Mouse (Mus musculus): ENCODE results near the gene Plekha8. TPM values are rescaled to one million over a fixed set of nuclear protein-coding genes. Genes with fewer than 3 reads are reported as not detected.

Plekha8 gene
- polyA plus RNA-seq, 1 experiment from 2014 or later = 6.3 TPM

DNA sequence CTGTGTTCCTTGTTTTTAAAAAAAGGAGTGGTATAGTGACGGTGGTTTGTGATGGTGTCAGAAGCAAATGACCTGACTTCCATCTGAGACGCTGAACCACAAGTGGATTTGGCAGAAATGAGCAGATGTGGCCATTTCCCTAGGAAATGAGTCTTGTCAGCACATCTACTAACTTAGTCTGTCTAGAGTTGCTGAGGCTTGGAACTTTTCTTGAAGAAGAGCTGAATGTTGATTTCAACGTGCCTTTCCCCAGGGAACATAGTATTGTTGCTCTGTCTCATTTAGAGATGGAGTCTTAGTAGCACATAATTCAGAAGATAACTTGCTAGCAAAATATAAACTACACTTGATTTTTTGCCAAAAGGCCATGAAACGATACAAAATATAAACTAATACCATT, 25.4 kb downstream of the Plekha8 start:
- no peak overlapping the region for H3K27ac ChIP-seq (ENCODE audit: low read depth, low read length)
- no peak overlapping the region for H3K4me2 ChIP-seq (ENCODE audit: low read length)
- peaks cover 15% of the 10 kb centered on the region; the same call in 1 of the 2 replicates for H3K36me3 ChIP-seq (ENCODE audit: control insufficient read depth, insufficient read depth, low read length)
- no peaks in the 10 kb centered on the region for H3K27me3 ChIP-seq (replicated peaks; ENCODE audit: control insufficient read depth, insufficient read depth, low read length)
- H3K9ac ChIP-seq (ENCODE audit: low read depth, low read length) = no peak overlapping the region
- H3K9me3 ChIP-seq (ENCODE audit: control insufficient read depth, low read length) = no peaks in the 10 kb centered on the region
- no peak overlapping the region for H3K4me3 ChIP-seq (ENCODE audit: low read length)
- no peaks in the 10 kb centered on the region for H3K4me1 ChIP-seq (ENCODE audit: control insufficient read depth, insufficient read depth, low read depth, low read length)
- ATAC-seq = no peak
- 85% methylated on average over 4 of the region's 4 CpGs for WGBS

GRCm38 (mm10) chr6:54628381-54628780, 33.5 kb downstream of the Plekha8 start:
- Histone ChIP-seq H3K36me3 (ENCODE audit: control insufficient read depth, insufficient read depth, low read length) (peaks cover 18% of the 10 kb centered on the region; the same call in 1 of the 2 replicates), H3K27ac (ENCODE audit: low read depth, low read length) (no peak overlapping the region), H3K9me3 (ENCODE audit: control insufficient read depth, low read length) (no peaks in the 10 kb centered on the region), H3K4me2 (ENCODE audit: low read length) (no peak overlapping the region), H3K4me1 (ENCODE audit: control insufficient read depth, insufficient read depth, low read depth, low read length) (no peaks in the 10 kb centered on the region), H3K4me3 (ENCODE audit: low read length) (no peak overlapping the region), H3K9ac (ENCODE audit: low read depth, low read length) (no peak overlapping the region), H3K27me3 (replicated peaks; ENCODE audit: control insufficient read depth, insufficient read depth, low read length) (no peaks in the 10 kb centered on the region)
- 95% methylated on average over 3 of the region's 3 CpGs for WGBS
- no peak for ATAC-seq

DNA sequence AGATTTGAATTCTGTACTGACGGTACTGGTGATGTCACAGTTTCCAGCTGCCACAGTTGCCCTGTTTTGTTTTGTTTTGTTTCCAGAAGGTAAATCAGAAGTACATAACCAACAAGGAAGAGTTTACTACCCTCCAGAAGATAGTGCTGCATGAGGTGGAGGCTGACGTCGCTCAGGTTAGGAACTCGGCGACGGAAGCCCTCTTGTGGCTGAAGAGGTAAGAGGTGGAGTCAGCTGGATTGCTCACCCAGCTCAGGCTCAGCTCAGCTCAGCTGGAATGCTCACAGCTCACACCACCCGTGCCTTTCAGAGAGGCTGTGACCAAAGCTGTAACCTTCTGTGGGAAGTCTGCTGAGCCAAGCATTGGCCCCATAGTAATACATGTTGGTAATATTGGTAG, 34.8 kb downstream of the Plekha8 start:
- no peaks in the 10 kb centered on the region for H3K27me3 ChIP-seq (replicated peaks; ENCODE audit: control insufficient read depth, insufficient read depth, low read length)
- no peaks in the 10 kb centered on the region for H3K4me1 ChIP-seq (ENCODE audit: control insufficient read depth, insufficient read depth, low read depth, low read length)
- no peak overlapping the region for H3K27ac ChIP-seq (ENCODE audit: low read depth, low read length)
- no peak for ATAC-seq
- peaks cover 20% of the 10 kb centered on the region; the same call in 1 of the 2 replicates for H3K36me3 ChIP-seq (ENCODE audit: control insufficient read depth, insufficient read depth, low read length)
- no peak overlapping the region for H3K9ac ChIP-seq (ENCODE audit: low read depth, low read length)
- H3K4me3 ChIP-seq (ENCODE audit: low read length) = no peak overlapping the region
- H3K4me2 ChIP-seq (ENCODE audit: low read length) = no peak overlapping the region
- no peaks in the 10 kb centered on the region for H3K9me3 ChIP-seq (ENCODE audit: control insufficient read depth, low read length)
- WGBS = 38% methylated on average over 7 of the region's 7 CpGs

DNA sequence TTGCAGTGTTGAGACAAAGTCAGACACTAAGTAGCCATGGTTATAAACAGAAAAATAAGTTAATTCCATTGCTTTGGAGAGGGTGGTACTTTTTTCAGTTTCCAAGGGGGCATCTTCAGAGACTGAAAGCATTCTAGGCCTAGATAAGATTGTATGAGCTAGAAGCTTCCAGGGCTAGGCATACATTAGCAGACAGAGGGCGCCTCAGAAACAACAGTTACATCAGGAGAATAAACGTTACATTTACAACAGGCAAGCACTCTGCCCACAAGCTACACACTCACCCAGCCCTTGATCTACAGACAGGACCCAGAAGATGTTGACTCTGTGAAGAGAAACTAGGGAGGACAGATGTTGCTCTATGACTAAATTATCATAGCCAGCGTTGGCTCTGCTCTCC, 36.6 kb downstream of the Plekha8 start:
- ATAC-seq = no peak
- Histone ChIP-seq H3K4me3 (ENCODE audit: low read length) (no peak overlapping the region), H3K9me3 (ENCODE audit: control insufficient read depth, low read length) (no peaks in the 10 kb centered on the region), H3K9ac (ENCODE audit: low read depth, low read length) (no peak overlapping the region), H3K36me3 (ENCODE audit: control insufficient read depth, insufficient read depth, low read length) (peaks cover 17% of the 10 kb centered on the region; the same call in 1 of the 2 replicates), H3K27ac (ENCODE audit: low read depth, low read length) (no peak overlapping the region), H3K4me2 (ENCODE audit: low read length) (no peak overlapping the region), H3K27me3 (replicated peaks; ENCODE audit: control insufficient read depth, insufficient read depth, low read length) (no peaks in the 10 kb centered on the region), H3K4me1 (ENCODE audit: control insufficient read depth, insufficient read depth, low read depth, low read length) (no peaks in the 10 kb centered on the region)
- WGBS = 39% methylated on average over 3 of the region's 3 CpGs

GRCm38 (mm10) chr6:54639877-54640276, 45.0 kb downstream of the Plekha8 start:
- Histone ChIP-seq H3K9me3 (ENCODE audit: control insufficient read depth, low read length) (no peaks in the 10 kb centered on the region), H3K4me2 (ENCODE audit: low read length) (no peak overlapping the region), H3K4me1 (ENCODE audit: control insufficient read depth, insufficient read depth, low read depth, low read length) (no peaks in the 10 kb centered on the region), H3K36me3 (ENCODE audit: control insufficient read depth, insufficient read depth, low read length) (peaks cover 5% of the 10 kb centered on the region; the same call in 1 of the 2 replicates), H3K4me3 (ENCODE audit: low read length) (no peak overlapping the region), H3K9ac (ENCODE audit: low read depth, low read length) (no peak overlapping the region), H3K27ac (ENCODE audit: low read depth, low read length) (no peak overlapping the region), H3K27me3 (replicated peaks; ENCODE audit: control insufficient read depth, insufficient read depth, low read length) (no peaks in the 10 kb centered on the region)
- no peak for ATAC-seq
- 81% methylated on average over 3 of the region's 3 CpGs for WGBS

GRCm38 (mm10) chr6:54641953-54642352, 47.0 kb downstream of the Plekha8 start:
- H3K9me3 ChIP-seq (ENCODE audit: control insufficient read depth, low read length) = no peaks in the 10 kb centered on the region
- no peaks in the 10 kb centered on the region for H3K27me3 ChIP-seq (replicated peaks; ENCODE audit: control insufficient read depth, insufficient read depth, low read length)
- H3K4me1 ChIP-seq (ENCODE audit: control insufficient read depth, insufficient read depth, low read depth, low read length) = no peaks in the 10 kb centered on the region
- H3K36me3 ChIP-seq (ENCODE audit: control insufficient read depth, insufficient read depth, low read length) = 0 out of 2 replicates have a peak, but pooled peaks cover 2% of the 10 kb centered on the region
- H3K9ac ChIP-seq (ENCODE audit: low read depth, low read length) = no peak overlapping the region
- no peak overlapping the region for H3K4me2 ChIP-seq (ENCODE audit: low read length)
- H3K4me3 ChIP-seq (ENCODE audit: low read length) = no peak overlapping the region
- 70% methylated on average over 2 of the region's 2 CpGs for WGBS
- no peak overlapping the region for H3K27ac ChIP-seq (ENCODE audit: low read depth, low read length)
- no peak for ATAC-seq

DNA sequence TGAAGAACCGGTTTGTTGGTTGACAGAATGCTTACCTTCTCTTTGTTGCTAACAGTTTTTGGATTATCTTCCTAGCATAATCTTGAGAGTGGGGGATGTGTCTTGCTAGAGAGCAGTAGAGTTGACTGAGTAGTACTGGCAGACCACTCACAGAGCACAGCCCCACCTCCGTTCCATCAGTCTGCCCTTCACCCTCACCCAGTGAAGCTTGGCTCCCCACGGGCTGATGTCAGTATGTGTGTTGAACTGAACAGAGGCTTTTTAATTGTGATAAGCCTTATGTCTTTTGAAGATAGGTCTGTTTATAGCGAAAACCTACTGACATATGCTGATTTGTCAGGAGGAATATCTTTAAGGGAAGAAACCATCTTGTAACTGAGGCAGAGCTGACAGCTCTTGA, 48.3 kb downstream of the Plekha8 start:
- WGBS = 95% methylated on average over 4 of the region's 4 CpGs
- no peak overlapping the region for H3K27ac ChIP-seq (ENCODE audit: low read depth, low read length)
- H3K9ac ChIP-seq (ENCODE audit: low read depth, low read length) = no peak overlapping the region
- no peak overlapping the region for H3K4me3 ChIP-seq (ENCODE audit: low read length)
- 0 out of 2 replicates have a peak, but pooled peaks cover 2% of the 10 kb centered on the region for H3K36me3 ChIP-seq (ENCODE audit: control insufficient read depth, insufficient read depth, low read length)
- ATAC-seq = no peak
- no peaks in the 10 kb centered on the region for H3K27me3 ChIP-seq (replicated peaks; ENCODE audit: control insufficient read depth, insufficient read depth, low read length)
- H3K9me3 ChIP-seq (ENCODE audit: control insufficient read depth, low read length) = no peaks in the 10 kb centered on the region
- H3K4me1 ChIP-seq (ENCODE audit: control insufficient read depth, insufficient read depth, low read depth, low read length) = no peaks in the 10 kb centered on the region
- no peak overlapping the region for H3K4me2 ChIP-seq (ENCODE audit: low read length)

DNA sequence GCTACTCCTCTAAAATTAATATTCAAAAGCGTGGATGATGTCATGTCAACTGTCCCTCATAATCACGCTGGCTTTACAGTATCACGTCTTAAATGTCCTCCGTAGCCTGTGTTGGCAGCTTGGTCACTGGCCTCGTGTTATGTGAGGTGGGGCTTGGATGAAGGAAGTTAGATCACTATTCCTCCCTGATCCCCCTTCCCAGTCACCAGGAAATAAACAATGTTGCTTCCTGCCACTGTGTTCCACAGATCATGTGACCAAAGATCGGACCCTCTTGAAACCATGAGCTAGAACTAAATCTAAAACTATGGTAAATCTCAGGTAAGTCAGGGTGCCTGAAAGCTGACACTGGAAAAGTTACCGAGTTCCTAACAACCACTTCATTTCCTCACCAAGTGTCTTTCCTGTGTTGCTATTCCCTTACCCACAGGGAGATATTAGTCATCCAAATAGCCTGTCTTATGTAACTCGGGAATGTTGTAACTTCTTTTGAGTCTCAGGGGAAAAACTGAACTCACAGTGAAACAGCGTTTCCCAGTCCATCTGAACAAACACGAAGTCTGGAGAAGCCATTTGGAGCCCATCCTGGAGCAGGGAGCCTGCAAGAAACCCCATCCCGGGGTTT, 60.7 kb downstream of the Plekha8 start:
- Histone ChIP-seq H3K36me3 (ENCODE audit: control insufficient read depth, insufficient read depth, low read length) (no peaks in the 10 kb centered on the region), H3K9ac (ENCODE audit: low read depth, low read length) (no peak overlapping the region), H3K9me3 (ENCODE audit: control insufficient read depth, low read length) (no peaks in the 10 kb centered on the region), H3K4me3 (ENCODE audit: low read length) (no peak overlapping the region), H3K4me1 (ENCODE audit: control insufficient read depth, insufficient read depth, low read depth, low read length) (no peaks in the 10 kb centered on the region), H3K4me2 (ENCODE audit: low read length) (no peak overlapping the region), H3K27ac (ENCODE audit: low read depth, low read length) (no peak overlapping the region), H3K27me3 (replicated peaks; ENCODE audit: control insufficient read depth, insufficient read depth, low read length) (no peaks in the 10 kb centered on the region)
- no peak for ATAC-seq
- 86% methylated on average over 11 of the region's 11 CpGs for WGBS

DNA sequence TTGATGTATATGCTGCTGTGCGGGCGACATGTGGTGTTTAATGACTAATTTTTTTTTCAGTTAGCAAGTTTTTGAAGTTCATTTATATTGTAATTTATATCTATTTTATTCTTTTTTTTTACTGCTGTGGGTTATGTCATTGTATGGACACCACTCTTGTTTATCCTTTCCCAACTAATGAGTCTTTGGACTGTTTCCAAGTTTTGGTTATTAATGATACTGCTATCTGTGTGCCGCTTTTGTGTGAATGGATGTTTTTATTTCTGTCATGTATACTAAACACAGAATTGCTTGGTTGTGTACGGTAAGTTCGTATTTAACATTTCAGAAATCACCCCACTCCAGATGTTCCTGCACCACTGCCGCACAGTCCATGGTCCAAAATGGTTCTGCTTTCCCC, 63.0 kb downstream of the Plekha8 start:
- 83% methylated on average over 6 of the region's 6 CpGs for whole genome bisulfite sequencing
- ATAC-seq = no peak

More for the DNA sequence above, 63.0 kb downstream of the Plekha8 start:
- Histone ChIP-seq H3K9ac (ENCODE audit: low read depth, low read length) (no peak overlapping the region), H3K9me3 (ENCODE audit: control insufficient read depth, low read length) (no peaks in the 10 kb centered on the region), H3K27me3 (replicated peaks; ENCODE audit: control insufficient read depth, insufficient read depth, low read length) (no peaks in the 10 kb centered on the region), H3K4me2 (ENCODE audit: low read length) (no peak overlapping the region), H3K4me1 (ENCODE audit: control insufficient read depth, insufficient read depth, low read depth, low read length) (no peaks in the 10 kb centered on the region), H3K4me3 (ENCODE audit: low read length) (no peak overlapping the region), H3K27ac (ENCODE audit: low read depth, low read length) (no peak overlapping the region), H3K36me3 (ENCODE audit: control insufficient read depth, insufficient read depth, low read length) (no peaks in the 10 kb centered on the region)

Data from hindbrain, embryonic 16.5 days (tissue).